Mouse (Mus musculus) cerebellum, adult 9-10 months (tissue): ENCODE results near the gene Misp.

Source experiments
- DNase-seq: peaks from one replicate; pipeline ENCODE4 v3.0.0; 2022

Misp gene

DNA sequence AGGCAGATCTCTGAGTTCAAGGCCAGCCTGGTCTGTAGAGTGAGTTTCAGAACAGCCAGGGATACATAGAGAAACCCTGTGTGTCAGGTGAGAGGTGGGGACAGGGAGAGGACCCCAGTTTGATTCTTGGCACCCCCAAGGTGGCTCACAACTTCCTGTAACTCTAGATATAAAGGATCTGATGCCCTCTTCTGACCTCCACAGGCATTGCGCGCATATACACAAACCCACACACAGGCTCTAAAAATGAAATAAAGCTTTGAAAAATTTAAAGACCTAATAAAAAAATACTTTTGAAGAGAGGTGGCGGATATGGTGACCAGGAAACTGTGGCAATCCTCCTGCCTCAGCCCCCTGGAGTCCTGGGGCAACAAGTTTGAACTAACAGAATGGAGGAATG, 24.9 kb upstream of the Misp start:
- DNase-seq, result no peak

DNA sequence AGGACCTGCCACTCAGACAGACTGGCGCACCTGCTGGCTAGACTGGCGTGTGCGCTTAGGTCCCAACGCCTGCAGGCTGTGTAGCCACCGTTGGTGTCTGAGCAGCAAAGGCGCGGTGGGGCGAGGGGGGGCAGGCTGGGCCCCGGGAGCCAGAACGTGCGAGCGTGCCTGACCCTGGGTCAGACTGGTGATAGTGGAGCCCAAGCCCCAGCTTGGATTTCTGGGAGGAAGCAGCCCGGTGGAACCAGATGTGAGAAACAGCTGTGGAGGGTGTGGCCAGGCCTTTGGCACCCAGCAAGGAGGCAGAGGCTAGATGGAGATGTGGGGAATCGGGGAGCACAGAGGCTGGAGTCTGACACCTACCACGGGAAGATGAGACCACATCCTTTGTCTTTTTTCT, 23.5 kb upstream of the Misp start:
- no peak for DNase-seq

- DNase-seq, result no peak
Measured at GRCm38 (mm10) chr10:79798289-79798928, 22.4 kb upstream of the Misp start.

DNA sequence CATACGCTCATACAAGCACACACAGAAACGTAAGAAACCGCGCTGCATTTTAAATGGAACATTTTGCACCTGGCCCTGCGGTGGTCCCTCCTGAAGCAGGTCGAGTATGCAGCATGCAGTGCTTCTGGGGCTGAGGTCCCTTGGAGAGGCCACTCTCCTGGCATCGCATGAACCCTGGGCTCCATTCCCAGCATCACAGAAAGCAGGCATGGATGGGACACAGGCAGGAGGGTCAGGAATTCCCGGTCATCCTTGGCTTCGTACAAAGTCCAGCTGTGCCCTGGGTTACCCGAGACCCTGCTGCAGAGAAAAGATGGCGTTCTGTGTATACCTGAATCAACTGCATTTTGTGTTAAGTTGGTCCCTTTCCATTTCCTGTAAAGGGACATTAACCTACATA, 20.3 kb upstream of the Misp start:
- DNase-seq, result no peak

DNA sequence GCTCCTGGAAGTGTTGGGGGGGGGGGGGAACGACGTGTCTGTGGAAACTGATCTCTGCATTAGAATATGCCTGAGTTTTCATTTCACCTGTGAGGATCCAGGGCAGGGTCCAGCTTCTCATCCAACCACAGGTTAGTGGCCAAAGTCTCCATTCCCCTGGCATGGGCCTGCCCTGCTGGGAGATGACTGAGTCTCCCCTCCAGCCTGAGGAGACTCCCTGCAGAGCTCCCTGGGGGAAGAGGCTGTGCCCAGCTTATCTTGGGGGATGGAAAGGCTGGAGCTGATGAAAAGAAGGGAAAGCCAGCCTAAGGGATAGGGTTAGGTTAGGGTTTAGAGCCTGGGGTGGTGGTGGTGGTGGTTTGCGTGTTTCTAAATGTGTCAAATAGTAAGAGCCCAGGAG, 19.0 kb upstream of the Misp start:
- no peak for DNase-seq

DNA sequence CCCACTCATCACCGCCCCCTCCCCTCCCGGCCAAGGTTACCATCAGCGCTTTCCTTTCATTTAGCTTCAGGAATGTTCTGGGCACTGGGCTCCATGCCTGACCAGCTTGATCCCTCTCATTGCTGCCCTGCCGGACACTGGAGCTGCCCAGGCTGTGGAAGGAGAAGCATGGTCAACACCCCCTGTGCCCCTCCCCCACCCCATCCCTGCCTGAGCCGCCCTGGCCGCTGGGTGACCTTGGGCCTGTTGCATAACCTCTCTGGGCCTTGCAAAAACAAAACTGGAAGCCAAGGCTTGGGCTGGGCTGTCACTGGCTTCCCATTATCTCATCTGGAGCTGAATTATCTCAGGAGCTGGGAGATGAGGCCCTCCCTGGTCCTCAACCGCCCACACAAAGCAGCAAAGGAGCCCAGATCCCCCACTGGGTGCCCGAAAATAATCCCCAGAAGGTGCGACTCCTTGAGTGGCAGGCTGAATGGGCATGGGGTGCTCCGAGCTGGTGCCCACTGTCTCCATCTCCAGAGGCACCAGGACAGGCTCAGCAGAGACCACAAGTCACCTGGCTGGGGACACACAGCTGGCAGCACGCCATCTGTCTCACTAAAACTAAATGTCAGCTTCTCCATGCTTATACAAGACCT, 18.3 kb upstream of the Misp start:
- no peak for DNase-seq

GRCm38 (mm10) chr10:79803716-79804323, 17.0 kb upstream of the Misp start:
- no peak for DNase-seq

DNA sequence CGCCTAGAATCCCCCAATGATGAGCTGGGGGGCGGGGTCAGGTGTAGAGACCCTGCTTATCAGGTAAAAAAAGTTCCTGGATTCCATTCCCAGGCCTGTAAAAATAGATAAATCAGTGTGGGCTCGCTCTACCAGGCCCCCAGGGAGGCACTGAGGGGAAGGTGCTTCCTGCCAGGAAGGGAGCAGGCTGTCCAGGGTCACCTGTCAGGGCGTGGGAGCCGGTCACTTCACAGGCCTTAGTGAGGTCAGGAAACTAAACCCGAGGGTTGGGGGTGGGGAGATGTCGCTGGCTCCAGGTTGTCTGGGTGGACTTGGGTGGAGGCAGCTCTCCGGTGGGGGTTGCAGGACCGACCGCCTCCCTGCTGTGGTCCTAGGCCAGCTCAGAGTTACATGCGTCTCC, 15.2 kb upstream of the Misp start:
- DNase-seq, result no peak

DNA sequence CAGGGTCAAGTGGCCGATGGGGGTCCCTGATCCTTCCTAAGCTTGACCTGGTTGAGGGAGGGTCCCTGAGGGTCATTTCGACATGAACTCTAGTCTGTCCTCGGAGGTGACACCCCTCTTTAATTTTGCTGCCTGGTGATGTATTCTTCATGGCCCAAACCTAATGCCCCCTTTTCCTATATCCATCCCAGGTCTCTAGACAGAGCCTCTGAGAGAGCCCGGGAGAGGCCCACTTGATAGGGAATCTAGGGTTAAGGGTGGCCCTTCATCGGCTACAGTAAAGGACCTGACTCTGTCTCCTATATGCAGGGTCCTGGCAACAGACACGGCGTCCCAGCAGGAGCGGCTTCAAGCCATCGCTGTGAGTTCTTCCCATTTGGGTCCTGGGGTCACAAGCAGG, 14.5 kb upstream of the Misp start:
- DNase-seq, result no peak

- peak; percentile 29 for DNase-seq
Measured at GRCm38 (mm10) chr10:79806972-79807371, 13.8 kb upstream of the Misp start.

DNA sequence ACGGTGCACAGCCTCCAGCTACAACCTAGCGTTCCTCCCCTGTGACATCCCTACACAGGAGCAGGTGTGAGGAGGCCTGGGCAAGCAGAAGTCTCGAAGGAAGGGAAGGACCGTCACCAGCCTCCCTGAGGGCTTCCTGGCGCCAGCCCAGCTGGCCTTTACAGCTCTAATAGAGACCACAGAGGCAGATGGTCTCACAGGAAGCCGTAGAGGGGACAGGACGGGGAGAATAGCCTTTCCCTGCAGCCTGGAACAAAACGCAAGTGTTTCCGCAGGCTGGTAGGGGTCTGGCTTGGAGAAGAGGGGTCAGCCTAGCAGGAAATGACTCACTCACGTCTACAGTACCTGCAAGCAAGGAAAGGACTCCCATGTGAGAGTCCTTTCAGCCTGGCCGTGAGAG, 13.0 kb upstream of the Misp start:
- peak; percentile 65 for DNase-seq

DNA sequence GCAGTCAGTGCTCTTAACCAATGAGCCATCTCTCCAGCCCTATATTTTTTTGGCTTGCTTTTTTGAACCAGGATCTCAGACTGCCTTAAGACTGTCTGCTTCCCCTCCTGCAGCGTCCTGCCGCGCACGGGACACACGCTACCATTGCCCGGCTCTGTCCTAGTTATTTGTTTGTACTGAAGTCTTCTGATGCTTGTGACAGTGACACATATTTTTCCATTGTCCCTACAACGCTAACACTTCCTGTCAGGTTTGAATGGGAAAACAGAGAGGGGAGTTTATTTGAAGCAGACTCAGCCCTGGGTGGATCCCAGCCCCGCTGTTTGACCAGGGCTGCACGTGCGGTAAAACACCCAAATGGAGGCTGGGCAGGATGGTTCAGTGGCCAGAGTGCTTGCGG, 12.1 kb upstream of the Misp start:
- no peak for DNase-seq

GRCm38 (mm10) chr10:79811736-79812637, 8.8 kb upstream of the Misp start:
- peak; percentile 89 for DNase-seq

DNA sequence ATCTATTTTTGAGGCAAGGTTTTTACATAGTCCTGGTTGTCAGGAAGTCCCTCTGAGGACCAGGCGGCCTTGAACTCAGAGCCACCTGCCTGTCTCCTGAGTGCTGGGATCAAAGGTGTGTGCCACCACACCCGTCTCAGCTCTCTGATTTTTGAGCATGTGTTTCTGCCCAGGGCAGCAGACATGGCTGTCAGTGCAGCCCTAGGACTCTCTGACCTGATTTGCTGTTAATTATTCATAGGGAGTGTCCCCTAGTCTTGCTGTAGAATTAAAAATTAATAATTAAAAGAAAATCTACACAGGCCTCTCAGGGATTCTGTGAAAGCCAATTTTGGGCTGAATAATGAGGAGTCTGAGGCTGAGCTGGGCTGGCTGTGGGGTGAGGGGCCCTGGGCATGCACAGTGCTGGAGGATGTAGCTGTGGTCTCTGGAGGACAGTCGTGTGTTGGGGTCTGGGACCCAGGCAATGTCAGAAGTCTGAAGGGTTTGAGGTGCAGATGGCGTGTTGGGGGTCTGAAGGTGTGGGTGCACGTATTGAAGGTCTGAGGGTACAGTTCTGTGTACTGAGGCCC, 6.4 kb upstream of the Misp start:
- DNase-seq, result no peak

GRCm38 (mm10) chr10:79815671-79816494, 4.9 kb upstream of the Misp start:
- no peak for DNase-seq

GRCm38 (mm10) chr10:79817111-79817510, 3.7 kb upstream of the Misp start:
- DNase-seq, result no peak

DNA sequence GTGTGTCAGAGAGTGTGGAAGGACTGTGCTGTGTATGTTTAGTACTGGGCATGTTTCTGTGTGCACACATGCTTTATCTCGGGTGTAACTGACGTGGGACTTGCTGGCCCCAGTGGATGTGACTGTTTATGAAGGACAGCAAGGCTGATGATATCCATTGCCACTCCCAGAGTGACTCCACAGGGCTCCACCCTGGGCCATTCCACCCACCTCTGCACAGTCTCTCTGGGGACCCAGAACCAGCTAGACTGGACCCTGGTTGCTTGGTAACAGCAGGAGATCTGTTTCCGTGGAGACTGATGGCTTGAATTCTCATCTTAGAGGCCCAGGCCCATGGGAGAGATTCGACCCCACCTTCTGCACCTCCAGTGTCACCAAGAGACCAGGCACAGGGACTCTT, 2.6 kb upstream of the Misp start:
- no peak for DNase-seq

GRCm38 (mm10) chr10:79819606-79820005, 1.2 kb upstream of the Misp start:
- no peak for DNase-seq

DNA sequence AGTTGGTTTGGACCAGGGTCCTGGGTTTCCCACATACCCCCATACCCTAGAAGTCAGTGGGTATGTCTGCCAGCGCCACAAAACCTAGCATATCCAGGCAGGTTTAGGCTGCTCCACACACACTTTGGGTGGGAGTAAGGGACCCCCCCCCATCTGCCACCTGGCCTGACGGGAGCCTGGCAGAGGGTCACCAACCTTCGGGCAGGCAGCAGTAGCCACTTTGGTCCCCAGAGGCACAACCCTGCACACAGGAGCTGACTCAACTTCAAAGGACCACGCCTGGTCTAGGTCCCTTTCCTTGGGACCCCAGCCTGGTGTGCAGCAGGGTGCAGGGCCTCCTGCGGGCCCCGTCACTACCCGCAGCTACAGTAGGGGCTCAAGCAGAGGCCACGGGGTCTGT, 512 bp upstream of the Misp start:
- no peak for DNase-seq

DNA sequence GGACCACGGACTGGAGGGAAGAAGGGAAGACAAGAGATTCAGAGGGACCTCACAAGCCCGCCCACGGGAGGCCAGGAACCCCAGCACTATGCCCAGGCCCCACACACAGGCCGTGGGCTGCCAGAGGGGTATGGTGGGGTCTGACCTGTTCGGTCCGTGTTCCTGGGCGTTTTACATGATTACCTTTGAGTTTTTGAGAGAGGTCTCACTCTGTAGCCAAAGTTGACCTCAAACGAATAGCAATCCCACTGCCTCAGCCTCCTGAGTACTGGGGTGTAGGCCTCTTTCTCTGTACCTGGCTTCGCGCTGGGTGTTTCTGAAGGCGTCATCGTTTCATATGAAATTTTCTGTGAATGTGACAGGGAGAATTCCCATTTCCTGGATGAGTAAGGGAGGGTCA, 942 bp downstream of the Misp start:
- DNase-seq, result no peak

DNA sequence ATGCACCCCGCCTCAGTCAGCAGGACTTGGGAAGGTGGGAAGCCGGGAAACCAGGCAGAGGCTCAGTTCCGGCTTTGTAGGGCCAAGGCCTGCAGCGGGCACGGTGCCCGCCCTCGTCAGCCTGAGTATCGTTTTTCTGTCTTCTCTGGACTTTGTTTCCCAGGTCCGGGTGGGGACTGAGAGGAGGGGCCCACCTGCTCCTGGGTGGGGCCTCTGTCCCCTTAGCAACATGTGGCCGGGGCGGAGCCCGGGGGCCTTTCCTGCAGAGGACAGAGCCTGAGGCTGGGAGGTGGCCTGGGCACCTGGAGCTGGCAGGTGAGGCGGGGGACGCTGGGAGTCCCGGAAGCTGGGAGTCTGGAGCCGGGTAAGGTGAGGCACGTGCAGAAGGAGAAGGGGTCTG, 1.6 kb downstream of the Misp start:
- DNase-seq, result no peak

GRCm38 (mm10) chr10:79823011-79823410, 2.2 kb downstream of the Misp start:
- DNase-seq, result no peak
